Mouse (Mus musculus): Measurements from ENCODE around the gene Gprin3. TPM values are rescaled to one million over a fixed set of nuclear protein-coding genes. Genes with fewer than 3 reads are reported as not detected.
"Not testable (repeated sequence)": the region's sequence is repeated elsewhere in the genome, so short reads cannot be mapped to it uniquely, and the experiment has no call there.

Gprin3 gene
- polyA plus RNA-seq, 1 experiment from 2014 or later: 1.6 TPM

- Histone ChIP-seq H3K9ac (no peak overlapping the region), H3K4me3 (replicated peaks) (no peak overlapping the region), H3K27me3 (no peaks in the 10 kb centered on the region), H3K4me1 (no peaks in the 10 kb centered on the region), H3K36me3 (no peaks in the 10 kb centered on the region), H3K9me3 (replicated peaks) (no peaks in the 10 kb centered on the region), H3K4me2 (no peak overlapping the region), H3K27ac (no peak overlapping the region)
- ATAC-seq (replicated peaks; ENCODE audit: low FRiP score): no peak
- WGBS: 73% methylated on average over 1 of the region's 1 CpGs
These were observed 97.8 kb downstream of the Gprin3 start for GRCm38 (mm10) chr6:59328297-59328696.

GRCm38 (mm10) chr6:59315868-59316267 lies 110.2 kb downstream of the Gprin3 start:
- H3K27ac ChIP-seq: no peak overlapping the region
- H3K9me3 ChIP-seq (replicated peaks): no peaks in the 10 kb centered on the region
- no peaks in the 10 kb centered on the region for H3K36me3 ChIP-seq
- no peaks in the 10 kb centered on the region for H3K27me3 ChIP-seq
- H3K9ac ChIP-seq: no peak overlapping the region
- ATAC-seq (replicated peaks; ENCODE audit: low FRiP score): no peak
- H3K4me1 ChIP-seq: no peaks in the 10 kb centered on the region
- no peak overlapping the region for H3K4me2 ChIP-seq
- H3K4me3 ChIP-seq (replicated peaks): no peak overlapping the region

DNA sequence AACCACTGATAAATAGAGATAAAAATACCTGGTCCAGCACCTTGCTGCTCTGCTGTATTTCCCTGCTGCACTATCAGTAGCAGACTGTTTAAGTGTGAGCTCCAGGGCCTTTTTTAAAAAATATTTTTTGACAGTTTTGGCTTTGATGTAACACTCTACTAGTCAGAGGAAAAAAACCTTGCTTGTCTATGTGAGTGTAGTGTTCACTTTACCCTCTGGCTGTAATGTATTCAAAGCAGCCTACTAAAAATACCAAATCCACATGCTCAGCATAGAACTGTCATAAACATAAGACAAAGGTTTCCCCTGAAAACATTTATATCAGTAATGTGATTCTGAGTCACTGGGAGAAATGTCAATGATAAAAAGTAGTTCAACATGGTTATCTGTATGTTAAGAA lies 111.0 kb downstream of the Gprin3 start:
- Histone ChIP-seq H3K4me1 (no peaks in the 10 kb centered on the region), H3K4me3 (replicated peaks) (no peak overlapping the region), H3K9ac (no peak overlapping the region), H3K27ac (no peak overlapping the region), H3K27me3 (no peaks in the 10 kb centered on the region), H3K4me2 (no peak overlapping the region), H3K9me3 (replicated peaks) (no peaks in the 10 kb centered on the region), H3K36me3 (no peaks in the 10 kb centered on the region)
- no peak for ATAC-seq (replicated peaks; ENCODE audit: low FRiP score)

DNA sequence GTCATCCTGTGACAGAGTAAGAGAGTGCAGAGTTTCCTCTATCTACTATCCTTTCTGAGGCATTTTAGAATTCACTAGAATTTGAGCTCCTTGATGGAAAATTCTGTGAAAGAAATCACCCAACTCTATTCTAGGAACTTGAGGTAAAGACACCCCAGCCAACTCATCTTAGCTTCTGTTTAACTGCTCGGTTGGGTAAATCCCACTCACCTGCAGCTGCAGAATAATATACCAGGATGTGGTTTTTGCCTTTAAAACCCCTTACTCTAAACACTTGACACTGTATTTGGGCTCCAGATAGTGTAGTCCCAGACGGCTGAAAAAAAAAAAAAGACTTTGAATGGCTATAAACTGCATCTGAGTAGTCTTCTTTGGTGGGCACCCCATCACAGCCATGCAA lies 112.9 kb downstream of the Gprin3 start:
- H3K9me3 ChIP-seq (replicated peaks): no peaks in the 10 kb centered on the region
- H3K36me3 ChIP-seq: no peaks in the 10 kb centered on the region
- no peak overlapping the region for H3K9ac ChIP-seq
- H3K4me1 ChIP-seq: no peaks in the 10 kb centered on the region
- H3K4me3 ChIP-seq (replicated peaks): no peak overlapping the region
- no peak overlapping the region for H3K27ac ChIP-seq
- 76% methylated on average over 2 of the region's 2 CpGs for WGBS
- no peak overlapping the region for H3K4me2 ChIP-seq
- H3K27me3 ChIP-seq: no peaks in the 10 kb centered on the region
- no peak for ATAC-seq (replicated peaks; ENCODE audit: low FRiP score)

GRCm38 (mm10) chr6:59311241-59311640 lies 114.9 kb downstream of the Gprin3 start:
- no peak overlapping the region for H3K27ac ChIP-seq
- no peak overlapping the region for H3K9ac ChIP-seq
- H3K9me3 ChIP-seq (replicated peaks): no peaks in the 10 kb centered on the region
- no peaks in the 10 kb centered on the region for H3K4me1 ChIP-seq
- no peaks in the 10 kb centered on the region for H3K27me3 ChIP-seq
- whole genome bisulfite sequencing: 89% methylated on average over 2 of the region's 2 CpGs
- no peaks in the 10 kb centered on the region for H3K36me3 ChIP-seq
- no peak for ATAC-seq (replicated peaks; ENCODE audit: low FRiP score)
- no peak overlapping the region for H3K4me3 ChIP-seq (replicated peaks)
- H3K4me2 ChIP-seq: no peak overlapping the region

GRCm38 (mm10) chr6:59304235-59304942 lies 121.7 kb downstream of the Gprin3 start:
- not testable (repeated sequence) for H3K4me3 ChIP-seq (replicated peaks); H3K9me3 ChIP-seq (replicated peaks); H3K9ac ChIP-seq; H3K36me3 ChIP-seq; H3K27ac ChIP-seq; H3K4me2 ChIP-seq; ATAC-seq (replicated peaks; ENCODE audit: low FRiP score); H3K4me1 ChIP-seq; H3K27me3 ChIP-seq
- 83% methylated on average over 2 of the region's 2 CpGs for WGBS

DNA sequence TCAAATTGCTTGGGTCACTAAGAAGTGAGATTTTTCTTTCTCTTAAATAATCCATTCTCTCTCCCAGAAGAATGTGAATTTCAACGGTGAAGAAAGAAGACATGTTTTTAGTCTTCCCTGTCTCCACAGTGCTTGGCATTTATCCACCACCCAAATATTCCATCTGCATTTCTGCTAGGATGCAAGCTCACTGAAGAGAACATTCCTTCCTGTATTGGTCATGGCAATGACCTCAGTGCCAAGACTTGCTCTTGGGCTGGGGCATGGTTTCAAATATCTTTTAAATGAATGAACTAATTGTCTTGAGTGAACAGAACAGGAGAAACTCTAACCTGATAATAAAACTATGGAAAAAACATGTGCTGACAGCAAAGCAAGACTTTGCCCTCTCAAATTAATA lies 123.1 kb downstream of the Gprin3 start:
- ATAC-seq (replicated peaks; ENCODE audit: low FRiP score): no peak
- Histone ChIP-seq H3K9me3 (replicated peaks) (no peaks in the 10 kb centered on the region), H3K27me3 (no peaks in the 10 kb centered on the region), H3K4me1 (no peaks in the 10 kb centered on the region), H3K27ac (no peak overlapping the region), H3K9ac (no peak overlapping the region), H3K36me3 (no peaks in the 10 kb centered on the region), H3K4me3 (replicated peaks) (no peak overlapping the region), H3K4me2 (no peak overlapping the region)
- 91% methylated on average over 1 of the region's 1 CpGs for WGBS

Other genes with a start within 250 kb of the Gprin3 start
- 10.3 and 10.4 TPM in 2 replicates for gene Tigd2, start 217.4 kb downstream of the Gprin3 start, polyA plus RNA-seq (2015; fragmentation: Nextera tagmentation; extraction: Ambion mirVana)

Measured in kidney, embryonic 15.5 days (tissue).